Mouse (Mus musculus) left cerebral cortex, postnatal 25 days (tissue): ENCODE results near the gene Adam34. TPM values are rescaled to one million over a fixed set of nuclear protein-coding genes. Genes with fewer than 3 reads are reported as not detected.
"Not testable (repeated sequence)": the region's sequence is repeated elsewhere in the genome, so short reads cannot be mapped to it uniquely, and the experiment has no call there.

Experiments
- DNase-seq, 2 experiments: peaks; one replicate each; pipeline ENCODE4 v3.0.0; 2022; ENCODE audit warnings: low spot score in 2 of 2, mixed read lengths in 1 of 2
- intact Hi-C: fragments of 180-260 bp; cut with DNase I; formaldehyde crosslinking; loops from one replicate; pipeline ENCODE4 v1.15.1; 2025
- total RNA-seq, 2 experiments: library from RNA; stranded (reverse); gene quantifications; 2 replicates each; pipeline ENCODE4 v1.2.3; 2021

The Adam34 gene
- total RNA-seq: not detected

GRCm38 (mm10) chr8:43709949-43710348 lies at the start of gene Adam34:
TSS of gene Adam34 (minus strand) at chr8:43710049.
- intact Hi-C loops: no loop called here
- DNase-seq: no peak

DNA sequence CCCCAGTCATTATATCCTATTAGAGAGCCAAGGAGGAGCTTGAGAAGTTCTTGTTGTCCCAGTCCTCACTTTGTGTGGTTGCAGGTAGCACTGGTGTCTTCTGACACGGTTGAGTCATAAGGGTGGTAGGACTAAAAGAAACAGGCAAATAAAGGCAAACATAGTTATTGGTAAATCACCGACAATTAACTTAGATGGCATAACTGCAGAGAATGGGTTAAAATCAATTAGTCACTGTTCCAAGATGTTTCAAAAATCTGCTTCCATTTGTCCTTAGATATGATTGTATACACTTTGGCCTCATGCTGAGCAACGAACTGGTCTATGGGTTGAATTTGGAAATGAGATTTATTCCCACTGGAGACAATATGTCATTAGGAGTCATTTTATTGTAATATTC lies 82.7 kb downstream of the Adam34 start, which contains the start of gene Gm5346:
TSS of gene Gm5346 (minus strand) at position 101 of the 400 bp plus-strand sequence.
- intact Hi-C loops: no loop called here
- no peak for DNase-seq

DNA sequence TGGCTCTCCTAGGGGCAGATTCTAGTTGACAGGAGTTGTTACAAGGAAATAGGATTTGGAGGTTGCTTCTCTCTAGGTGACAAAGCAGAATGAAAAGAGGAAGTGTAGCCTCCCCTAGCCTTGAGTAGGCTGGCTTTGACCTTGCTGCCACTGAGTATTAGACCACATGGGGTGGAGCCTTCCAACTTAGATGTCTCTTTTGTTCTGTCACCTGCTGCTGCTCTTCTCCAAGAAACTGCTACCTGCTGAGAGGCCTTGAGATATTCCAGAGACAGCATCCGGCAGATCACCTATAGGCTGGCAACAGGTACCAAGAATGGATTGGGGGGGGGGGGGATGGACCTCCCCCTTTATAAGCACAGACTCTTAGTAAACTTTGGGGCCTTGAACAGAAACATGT lies 93.8 kb downstream of the Adam34 start:
- DNase-seq: no peak
- intact Hi-C loops: no loop called here

- intact Hi-C loops, DNase-seq: not testable (repeated sequence)
Observed at GRCm38 (mm10) chr8:43603657-43604056, 106.2 kb downstream of the Adam34 start.

DNA sequence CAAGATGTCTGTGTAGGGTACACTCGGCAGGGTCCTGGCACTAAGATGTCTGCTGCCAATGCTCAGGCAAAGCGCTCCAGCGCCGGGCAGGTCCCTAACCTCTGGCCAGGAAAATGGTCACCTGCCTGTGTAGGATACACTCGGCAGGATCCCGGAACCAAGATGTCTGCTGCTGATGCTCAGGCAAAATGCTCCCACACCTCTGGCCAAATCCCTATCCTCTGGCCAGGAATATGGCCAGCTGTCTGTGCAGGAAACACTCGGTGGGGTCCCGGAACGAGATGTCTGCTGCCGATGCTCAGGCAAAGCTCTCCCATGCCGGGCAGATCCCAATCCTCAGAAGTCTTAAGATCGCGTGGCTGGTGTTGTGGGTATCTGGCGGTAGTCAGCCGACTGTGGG lies 106.7 kb downstream of the Adam34 start:
- not testable (repeated sequence) for DNase-seq

More for the DNA sequence above, 106.7 kb downstream of the Adam34 start:
- intact Hi-C loops: not testable (repeated sequence)

Other genes starting within 250 kb of the Adam34 start
- not detected for gene Adam26b, start 181.9 kb downstream of the Adam34 start, total RNA-seq
- not detected for gene Adam26a, start 133.3 kb downstream of the Adam34 start, total RNA-seq
- gene Gm5346, start 82.8 kb downstream of the Adam34 start, total RNA-seq: not detected